Mouse (Mus musculus): Measurements from ENCODE around the gene Vps52.

The Vps52 gene

GRCm38 (mm10) chr17:33920282-33921097 lies 35.1 kb upstream of the Vps52 start:
- no peak for DNase-seq (ENCODE audit: low read depth, low spot score)

DNA sequence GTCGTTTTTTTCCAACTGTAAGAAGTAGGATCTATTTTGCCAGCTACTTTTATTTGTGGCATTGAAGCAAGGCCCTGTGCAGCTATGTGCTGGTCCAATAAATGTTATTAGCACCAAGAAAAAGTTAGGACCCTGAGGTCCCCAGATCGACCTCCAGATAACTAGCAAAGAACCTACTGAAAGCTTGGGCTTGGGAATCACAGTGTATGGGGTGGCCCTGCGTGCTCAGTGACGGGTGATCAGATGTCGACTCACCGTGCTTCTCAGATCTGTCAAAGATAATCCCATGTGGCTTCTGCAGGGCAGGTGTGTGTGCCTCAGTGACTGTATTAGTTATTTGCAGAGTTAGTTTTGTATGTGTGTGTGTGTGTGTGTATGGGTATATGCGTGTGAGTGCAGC lies 34.3 kb upstream of the Vps52 start:
- DNase-seq (ENCODE audit: low read depth, low spot score) = no peak

DNA sequence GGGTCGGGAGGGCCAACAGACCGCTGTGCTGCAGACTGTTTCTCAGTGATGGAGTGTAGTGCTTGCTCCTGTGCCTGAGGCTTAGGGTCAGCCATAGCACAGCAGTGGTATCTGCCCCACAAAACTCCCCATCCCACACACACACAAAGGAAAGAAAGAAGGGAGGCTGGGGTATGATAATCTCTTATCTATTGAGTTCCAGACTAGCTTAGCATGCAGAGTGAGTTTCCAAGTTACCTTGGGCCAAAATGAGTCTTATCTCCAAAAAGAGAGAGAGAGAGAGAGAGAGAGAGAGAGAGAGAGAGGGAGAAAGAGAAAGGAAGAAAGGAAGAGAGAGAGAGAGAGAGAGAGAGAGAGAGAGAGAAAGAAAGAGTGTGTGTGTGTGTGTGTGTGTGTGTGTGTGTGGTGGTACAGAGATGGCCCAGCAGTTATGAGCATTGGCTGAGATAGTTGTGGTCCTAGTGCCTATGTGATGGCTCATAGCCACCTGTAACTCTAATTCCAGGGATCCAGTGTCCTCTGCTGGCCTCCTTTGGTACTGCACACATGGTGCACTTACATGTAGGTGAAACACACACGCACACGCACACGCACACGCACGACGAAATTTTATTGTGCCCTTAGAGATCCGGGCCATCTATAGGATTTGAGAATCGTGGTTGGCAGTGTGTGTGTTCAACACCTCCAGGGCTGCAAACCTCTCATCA lies 30.9 kb upstream of the Vps52 start:
- DNase-seq (ENCODE audit: low read depth, low spot score) = no peak

GRCm38 (mm10) chr17:33925406-33926116 lies 30.1 kb upstream of the Vps52 start:
- DNase-seq (ENCODE audit: low read depth, low spot score) = no peak

GRCm38 (mm10) chr17:33926207-33926932 lies 29.2 kb upstream of the Vps52 start:
- no peak for DNase-seq (ENCODE audit: low read depth, low spot score)

DNA sequence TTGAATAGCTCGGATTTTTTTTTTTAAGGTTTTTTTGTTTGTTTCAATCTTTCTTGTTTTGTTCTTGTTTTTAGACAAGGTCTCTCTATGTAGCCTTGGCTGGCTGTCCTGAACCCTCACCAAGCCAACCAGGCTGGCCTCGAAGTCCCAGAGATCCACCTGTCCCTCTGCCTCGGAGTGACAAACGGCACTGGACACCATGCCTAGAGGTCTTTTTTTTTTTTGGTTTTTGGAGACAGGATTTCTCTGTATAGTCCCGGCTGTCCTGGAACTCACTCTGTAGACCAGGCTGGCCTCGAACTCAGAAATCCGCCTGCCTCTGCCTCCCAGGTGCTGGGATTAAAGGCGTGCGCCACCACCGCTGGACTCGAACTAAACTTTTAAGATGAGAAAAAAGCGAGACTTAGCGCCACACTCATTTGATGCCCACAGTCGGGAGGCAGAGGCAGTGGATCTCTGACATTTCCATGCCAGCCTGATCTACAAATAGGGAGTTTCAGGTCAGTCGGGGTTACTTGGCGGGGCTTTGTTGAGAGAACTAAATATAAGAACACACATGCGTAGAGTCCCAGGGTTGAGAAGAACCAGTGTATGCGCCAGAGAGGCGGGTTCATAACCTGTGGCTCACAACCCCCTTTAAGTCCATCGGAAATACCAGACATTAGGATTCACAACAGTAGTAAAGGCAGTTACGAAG lies 27.2 kb upstream of the Vps52 start:
- no peak for DNase-seq (ENCODE audit: low read depth, low spot score)

DNA sequence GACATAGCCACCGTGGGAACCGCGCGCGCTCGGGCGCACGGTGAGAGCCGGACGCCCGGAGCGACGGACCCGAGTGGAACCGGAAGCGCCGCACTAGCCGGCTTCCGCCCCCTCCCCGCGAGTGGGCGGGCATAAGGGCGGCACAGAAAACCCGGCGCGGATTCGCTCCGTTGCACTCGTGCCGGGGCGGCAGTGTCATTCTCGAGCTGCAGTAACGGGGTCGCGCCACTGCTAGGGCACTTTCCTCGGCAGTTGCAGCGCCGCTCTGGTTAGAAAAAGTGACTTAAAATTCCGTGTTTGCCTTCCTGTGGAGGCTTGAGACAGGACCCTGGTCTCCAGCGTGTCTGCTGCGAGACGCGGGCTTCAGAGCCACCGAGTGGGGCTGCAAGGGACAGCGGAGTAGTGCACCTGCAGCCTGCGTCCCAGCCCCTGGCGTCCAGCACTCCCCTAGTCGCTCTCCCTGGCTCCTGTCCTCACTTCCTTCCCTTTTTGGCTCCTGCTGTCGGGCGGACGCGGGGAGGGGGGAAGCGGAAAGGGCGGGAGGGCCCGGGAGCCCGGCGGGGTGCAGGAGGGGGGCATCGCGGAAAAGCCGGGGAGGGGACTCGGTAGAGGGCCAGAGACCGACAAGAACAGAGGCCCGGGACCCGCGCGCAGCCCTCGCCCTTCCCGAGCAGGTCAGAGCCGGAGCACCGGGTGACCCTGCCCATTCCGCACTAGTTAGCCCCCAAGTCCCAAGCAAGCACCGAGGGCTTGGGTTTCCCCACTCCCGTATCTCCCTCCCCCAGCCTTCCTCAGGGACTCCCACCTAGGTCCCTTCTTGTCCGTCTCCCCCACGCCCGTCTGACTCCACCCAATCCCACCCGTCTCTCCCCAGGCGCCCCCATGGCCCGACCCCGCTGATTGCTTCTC lies 26.0 kb upstream of the Vps52 start, which contains the start of gene Rgl2:
TSS of gene Rgl2 (plus strand) at position 173 of the 909 bp plus-strand sequence.
- peak; percentile 90 for DNase-seq (ENCODE audit: low read depth, low spot score)

- DNase-seq (ENCODE audit: low read depth, low spot score) = no peak
These were observed 25.1 kb upstream of the Vps52 start for GRCm38 (mm10) chr17:33930280-33931158.

DNA sequence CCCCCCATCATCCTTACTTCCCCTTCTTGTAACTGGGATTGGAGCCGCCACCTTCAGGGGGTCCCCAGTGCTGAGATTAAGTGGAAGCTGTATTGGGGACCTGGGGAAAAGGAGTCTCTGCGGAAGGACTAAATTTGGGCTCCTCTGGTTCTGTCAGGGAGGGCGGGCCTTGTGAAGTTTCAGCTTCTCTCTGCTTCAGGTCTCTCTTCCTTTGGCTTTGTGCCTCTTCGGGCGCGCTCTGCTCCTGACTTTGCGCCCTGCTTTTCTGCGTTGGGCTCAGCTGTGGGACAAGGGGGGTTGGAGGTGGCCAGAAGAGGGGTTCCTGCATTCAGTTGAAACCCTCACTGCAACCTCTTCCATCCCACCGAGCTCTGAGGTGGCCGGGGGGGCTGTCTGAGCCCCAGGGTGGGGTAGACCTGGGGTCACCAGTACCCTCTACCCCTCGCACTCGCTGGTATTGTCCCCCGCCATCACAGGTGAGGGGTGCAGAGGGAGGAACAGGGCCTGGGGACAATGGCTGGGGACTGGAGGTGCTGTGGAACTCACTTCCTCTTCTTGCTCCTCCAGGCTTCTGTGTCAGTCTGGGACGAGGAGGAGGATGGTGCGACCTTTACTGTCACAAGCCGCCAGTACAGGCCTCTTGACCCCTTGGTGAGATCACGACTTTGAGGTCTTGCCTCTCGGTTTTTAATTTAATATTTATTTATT lies 24.3 kb upstream of the Vps52 start:
- DNase-seq (ENCODE audit: low read depth, low spot score) = no peak

- no peak for DNase-seq (ENCODE audit: low read depth, low spot score)
These were observed 23.7 kb upstream of the Vps52 start for GRCm38 (mm10) chr17:33931947-33932346.

- DNase-seq (ENCODE audit: low read depth, low spot score) = no peak
These were observed 23.2 kb upstream of the Vps52 start for GRCm38 (mm10) chr17:33932448-33932847.

DNA sequence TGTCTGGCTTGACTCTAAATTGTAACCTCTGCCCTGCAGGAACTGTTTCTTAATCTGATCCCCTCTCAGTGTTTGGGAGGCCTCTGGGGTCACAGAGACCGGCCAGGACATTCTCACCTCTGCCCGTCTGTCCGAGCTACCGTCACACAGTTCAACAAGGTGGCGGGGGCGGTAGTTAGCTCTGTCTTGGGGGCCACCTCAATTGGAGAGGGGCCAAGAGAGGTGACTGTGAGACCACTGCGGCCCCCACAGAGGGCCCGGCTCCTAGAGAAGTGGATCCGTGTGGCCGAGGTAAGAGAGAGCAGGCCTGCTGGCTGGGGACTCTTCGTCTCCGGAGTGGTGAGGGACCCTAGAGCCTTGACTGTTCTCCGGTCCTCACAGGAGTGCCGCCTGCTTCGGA lies 22.6 kb upstream of the Vps52 start:
- no peak for DNase-seq (ENCODE audit: low read depth, low spot score)

DNA sequence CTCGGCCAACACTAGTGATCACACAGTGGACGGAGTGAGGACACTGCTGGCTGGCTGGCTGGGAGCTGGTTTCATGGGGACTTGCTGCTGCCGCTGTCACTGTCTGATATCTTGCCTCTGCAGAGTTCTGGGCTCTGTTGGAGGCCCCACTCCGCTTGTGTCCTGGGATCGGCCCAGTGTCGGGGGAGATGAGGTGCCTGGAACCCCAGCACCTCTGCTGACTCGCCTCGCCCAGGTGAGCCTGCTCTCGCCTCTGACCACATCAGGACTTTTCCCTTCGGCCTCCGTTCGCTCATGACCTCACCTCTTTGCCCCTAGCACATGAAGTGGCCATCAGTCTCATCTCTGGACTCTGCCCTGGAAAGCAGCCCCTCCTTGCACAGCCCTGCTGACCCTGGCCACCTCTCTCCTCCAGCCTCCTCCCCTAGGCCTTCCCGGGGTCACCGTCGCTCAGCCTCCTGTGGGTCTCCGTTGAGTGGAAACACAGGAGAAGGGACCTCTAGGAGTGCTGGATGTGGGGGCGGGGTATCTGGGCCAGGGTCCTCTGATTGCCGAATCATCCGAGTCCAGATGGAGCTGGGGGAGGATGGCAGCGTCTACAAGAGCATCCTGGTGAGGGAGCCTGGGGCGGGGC lies 20.1 kb upstream of the Vps52 start:
- no peak for DNase-seq (ENCODE audit: low read depth, low spot score)

GRCm38 (mm10) chr17:33936993-33937392 lies 18.6 kb upstream of the Vps52 start:
- DNase-seq (ENCODE audit: low read depth, low spot score) = no peak

DNA sequence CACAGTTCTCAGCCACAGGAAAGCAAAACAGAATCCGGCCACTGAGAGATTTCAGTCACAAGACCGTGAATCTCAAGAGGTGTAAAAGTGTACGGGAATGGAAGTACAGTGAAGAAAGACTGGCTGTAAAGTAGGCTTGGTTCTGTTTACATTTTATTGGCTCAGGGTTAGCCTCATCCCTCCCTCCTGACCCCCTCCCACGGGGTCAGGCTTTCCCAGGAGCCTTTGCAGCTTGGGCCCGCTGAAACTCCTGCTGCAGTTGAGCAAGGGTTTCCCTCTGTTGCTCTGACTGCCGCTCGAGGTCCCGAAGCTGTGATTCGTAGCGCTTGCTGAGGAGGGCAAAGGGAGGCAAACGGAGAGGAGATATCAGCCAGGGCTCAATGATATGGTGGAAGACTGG lies 16.8 kb upstream of the Vps52 start:
- no peak for DNase-seq (ENCODE audit: low read depth, low spot score)

DNA sequence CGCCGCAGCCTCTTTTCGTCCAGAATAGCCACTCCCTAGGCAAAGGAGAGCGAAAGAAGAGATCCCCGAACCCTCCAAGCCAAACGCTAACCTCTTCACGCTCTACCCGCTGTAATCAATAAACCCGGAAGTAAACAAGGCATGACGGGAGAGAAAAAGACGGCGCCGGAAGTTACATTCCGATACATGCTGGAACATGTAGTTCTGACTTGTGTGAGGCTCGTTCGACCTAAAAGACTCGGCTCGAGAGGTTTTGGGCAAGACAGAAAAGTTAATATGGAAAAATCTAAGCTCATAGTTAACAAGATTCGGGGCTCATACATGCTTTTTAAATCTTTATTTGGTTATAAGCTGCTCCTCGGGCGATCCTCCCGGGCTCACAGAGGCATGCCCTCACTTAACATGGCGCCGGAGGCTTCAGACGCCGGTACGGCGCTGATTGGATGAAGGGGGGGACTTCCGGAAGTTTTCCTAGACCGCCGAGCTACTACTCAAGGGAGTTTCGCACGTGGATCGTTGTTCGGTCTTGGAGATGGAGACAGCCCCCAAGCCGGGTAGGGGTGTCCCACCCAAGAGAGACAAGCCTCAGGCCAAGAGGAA lies 15.3 kb upstream of the Vps52 start, which contains the start of the genes Pfdn6 and Wdr46:
TSS of gene Pfdn6 (minus strand) at position 138 of the 600 bp plus-strand sequence.
TSS of gene Wdr46 (plus strand) at position 455 of the 600 bp plus-strand sequence.
- DNase-seq (ENCODE audit: low read depth, low spot score) = peak; percentile 96

GRCm38 (mm10) chr17:33940981-33941380 lies 14.6 kb upstream of the Vps52 start:
- DNase-seq (ENCODE audit: low read depth, low spot score) = no peak

Measured in telencephalon, adult 2 months (tissue).